Mouse (Mus musculus): ENCODE measurements around the gene Begain.

Gene Begain

DNA sequence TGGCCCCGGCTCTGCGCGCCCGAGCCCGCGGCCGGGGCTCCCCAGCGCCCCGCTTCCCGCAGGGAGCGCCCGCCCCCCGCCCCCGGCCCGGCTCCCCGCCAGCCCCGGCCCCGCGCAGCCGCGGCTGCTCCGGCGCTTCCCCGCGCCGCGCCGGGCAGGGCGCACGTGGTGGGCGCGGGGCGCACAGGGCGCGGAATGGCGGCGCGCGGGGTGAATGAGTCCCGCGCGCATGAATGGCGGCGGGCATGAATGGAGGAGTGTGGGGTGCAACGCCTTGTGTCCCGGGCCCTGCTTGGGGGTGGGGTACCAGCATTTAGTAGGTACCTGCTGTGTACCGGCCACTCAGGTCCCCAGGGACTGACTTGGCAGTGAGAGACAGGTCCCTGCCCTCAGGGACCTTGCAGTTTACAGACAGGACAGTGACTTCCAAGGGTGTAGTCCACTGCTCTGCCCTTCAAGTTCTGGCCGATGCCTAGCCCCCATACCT is at the start of gene Begain:
TSS of gene Begain (minus strand) at position 51 of the 487 bp plus-strand sequence.
- no peak for DNase-seq (ENCODE audit: low spot score)

DNA sequence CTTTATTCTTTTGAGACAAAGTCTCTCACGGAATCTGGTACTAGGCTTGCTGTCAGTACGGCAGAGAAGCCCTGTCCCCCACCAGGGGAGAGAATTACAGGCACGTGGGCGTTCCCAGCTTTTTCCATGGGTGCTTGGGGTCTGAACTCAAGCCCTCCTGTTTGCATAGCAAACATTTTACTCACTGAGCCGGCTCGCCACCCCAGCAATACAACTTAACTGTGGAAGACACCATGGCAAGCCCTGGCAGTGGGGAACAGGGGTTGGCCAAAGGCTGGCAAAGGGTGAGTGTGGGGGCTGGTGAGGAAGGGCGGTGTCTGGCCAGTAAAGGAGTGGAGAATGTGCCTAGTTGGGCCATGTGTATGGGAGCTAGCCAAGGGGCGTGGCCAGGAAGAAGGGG is 47.7 kb upstream of the Begain start:
- no peak for DNase-seq (ENCODE audit: low spot score)

DNA sequence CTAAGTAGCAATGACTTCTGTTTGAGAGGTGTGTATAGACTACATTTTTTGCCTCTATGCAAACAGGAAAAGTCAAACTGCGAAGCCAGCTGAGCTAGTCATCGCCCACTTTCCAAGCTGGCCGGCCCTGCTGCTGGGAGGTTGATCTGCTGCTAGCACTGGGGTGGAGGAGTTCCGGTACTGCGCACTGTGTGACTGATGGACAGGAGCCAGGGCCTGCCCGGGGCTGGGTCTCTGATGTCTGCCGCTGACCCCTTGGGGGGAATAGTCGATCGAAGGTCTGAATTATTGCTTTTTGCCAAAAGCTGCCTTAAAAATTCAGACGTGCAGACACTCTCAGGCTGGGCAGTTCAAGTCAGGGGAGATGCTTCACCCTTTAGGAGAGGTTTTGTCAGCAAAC is 47.1 kb upstream of the Begain start:
- no peak for DNase-seq (ENCODE audit: low spot score)

DNA sequence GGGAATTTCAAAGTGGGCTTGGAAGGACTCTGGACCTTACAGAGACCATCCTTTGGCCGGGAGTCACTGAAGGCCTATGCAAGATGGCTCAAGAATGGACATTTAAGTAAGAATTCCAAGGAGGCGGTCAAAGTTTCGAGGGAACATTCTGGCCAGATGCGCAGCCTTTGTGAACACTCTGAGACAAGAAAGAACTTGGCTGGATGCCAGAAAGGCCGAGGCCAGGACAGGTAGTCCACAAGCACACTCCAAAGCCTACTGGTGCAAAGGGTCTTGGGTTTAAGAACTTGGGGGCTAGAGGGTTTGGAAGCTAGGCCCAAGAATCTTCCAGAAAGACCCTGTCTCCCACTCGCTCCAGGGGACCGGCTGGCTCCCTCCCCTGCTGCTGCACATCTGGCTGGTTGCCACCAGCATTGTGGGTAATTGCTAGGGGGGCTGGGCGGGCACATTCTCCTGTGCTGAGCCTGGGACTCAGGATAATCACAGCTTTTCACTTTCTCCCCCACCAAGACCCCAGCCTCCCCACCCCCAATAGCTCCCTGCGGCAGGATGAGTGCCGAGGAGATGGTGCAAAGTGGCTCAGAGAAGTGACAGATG is 45.1 kb upstream of the Begain start:
- no peak for DNase-seq (ENCODE audit: low spot score)

GRCm38 (mm10) chr12:109112354-109112995 is 44.5 kb upstream of the Begain start:
- DNase-seq (ENCODE audit: low spot score): no peak

- no peak for DNase-seq (ENCODE audit: low spot score)
Measured at GRCm38 (mm10) chr12:109108911-109109310, 40.9 kb upstream of the Begain start.

DNA sequence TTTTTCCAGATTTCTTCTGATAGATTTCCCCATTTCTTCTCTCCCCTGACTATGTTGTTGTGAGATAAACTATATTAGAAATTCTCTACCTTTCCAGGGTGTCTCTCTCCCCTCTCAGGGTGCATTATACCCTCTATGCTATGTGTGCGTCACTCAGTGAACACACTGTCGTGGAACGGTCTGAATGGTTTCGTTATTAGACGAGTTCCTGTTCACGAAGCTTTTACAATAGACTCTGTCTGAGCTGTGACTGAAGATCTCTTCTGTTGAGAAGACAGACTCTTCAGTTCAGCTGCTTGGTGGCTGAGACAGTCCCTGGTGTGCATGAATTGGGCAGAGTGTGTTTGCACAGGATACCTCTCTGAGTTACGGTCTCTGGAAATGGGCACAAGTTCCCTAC is 32.4 kb upstream of the Begain start:
- DNase-seq (ENCODE audit: low spot score): no peak

DNA sequence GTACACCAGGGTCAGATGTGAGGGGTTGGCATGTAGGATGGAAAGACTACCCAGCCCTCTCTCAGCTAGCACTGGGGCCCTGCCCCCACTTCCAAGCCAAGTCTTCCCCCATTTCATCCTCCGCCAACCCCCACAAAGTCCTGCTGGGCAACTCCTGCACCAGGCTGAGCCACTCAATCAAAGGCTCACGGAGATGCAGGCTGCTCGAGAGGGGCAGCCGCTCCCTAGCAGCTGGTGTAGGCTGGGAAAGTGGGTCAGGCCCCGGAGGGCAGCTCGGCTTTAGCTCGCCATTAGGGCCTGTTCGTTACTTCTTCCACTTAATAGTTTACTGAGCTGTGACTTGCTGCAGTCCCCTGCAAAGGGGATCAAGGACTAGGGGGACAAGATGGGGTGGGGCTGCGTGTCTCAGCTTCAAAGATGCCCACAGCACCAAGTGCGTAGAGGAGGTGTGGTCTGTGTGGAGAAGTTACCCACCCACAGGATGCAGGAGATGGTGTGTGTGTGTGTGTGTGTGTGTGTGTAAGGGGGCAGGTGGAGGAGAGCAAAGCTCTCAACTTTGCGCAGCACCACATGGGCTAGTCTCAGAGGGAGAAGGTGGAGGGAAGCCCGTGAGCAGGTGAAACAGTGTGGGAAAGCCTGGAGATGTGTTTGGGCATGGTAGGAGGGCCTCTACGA is 22.6 kb upstream of the Begain start:
- no peak for DNase-seq (ENCODE audit: low spot score)

GRCm38 (mm10) chr12:109090041-109090440 is 22.0 kb upstream of the Begain start:
- no peak for DNase-seq (ENCODE audit: low spot score)

- no peak for DNase-seq (ENCODE audit: low spot score)
Measured at GRCm38 (mm10) chr12:109086111-109086510, 18.1 kb upstream of the Begain start.

GRCm38 (mm10) chr12:109085674-109086073 is 17.7 kb upstream of the Begain start:
- DNase-seq (ENCODE audit: low spot score): no peak

GRCm38 (mm10) chr12:109085046-109085445 is 17.0 kb upstream of the Begain start:
- no peak for DNase-seq (ENCODE audit: low spot score)

DNA sequence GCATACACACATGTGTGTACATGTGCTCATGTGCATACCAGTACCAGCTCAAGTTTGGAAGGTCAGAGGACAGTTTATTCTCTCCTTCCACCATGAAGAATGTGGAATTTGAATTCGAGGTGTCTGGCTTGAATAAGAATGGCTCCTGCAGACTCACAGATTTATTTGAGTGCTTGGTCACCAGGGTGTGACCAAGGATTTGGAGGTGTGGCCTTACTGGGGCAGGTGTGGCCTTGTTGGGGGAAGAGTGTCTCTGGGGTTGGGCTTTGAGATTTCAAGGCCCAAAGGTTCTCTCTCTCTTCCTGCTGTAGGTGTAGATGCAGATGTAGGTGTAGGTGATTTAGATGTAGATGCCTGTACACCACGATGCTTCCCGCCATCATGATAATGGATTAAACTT is 15.5 kb upstream of the Begain start:
- no peak for DNase-seq (ENCODE audit: low spot score)

GRCm38 (mm10) chr12:109077036-109077435 is 9.0 kb upstream of the Begain start:
- DNase-seq (ENCODE audit: low spot score): no peak

GRCm38 (mm10) chr12:109074777-109075285 is 6.8 kb upstream of the Begain start:
- DNase-seq (ENCODE audit: low spot score): no peak

- no peak for DNase-seq (ENCODE audit: low spot score)
Measured at GRCm38 (mm10) chr12:109074106-109074505, 6.1 kb upstream of the Begain start.

DNA sequence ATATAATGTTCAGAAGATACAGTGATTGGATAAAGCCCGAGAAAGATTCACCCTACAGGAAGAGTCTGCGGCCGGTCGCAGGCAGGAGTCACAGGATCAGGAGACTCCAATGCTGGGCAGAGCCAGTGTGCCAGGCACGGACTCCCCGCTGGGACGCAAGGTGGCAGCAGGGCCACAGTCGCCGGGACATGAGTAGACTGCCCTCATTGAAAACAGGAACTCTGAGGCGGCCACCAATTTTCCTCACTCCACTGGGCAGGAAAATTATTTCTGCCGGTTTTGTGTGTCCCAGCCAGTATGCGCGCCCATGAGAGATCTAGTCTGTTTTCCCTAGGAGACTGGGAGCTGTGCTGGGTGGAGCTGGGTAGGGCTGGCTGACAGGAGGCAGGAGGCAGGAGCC is 3.2 kb upstream of the Begain start:
- no peak for DNase-seq (ENCODE audit: low spot score)

DNA sequence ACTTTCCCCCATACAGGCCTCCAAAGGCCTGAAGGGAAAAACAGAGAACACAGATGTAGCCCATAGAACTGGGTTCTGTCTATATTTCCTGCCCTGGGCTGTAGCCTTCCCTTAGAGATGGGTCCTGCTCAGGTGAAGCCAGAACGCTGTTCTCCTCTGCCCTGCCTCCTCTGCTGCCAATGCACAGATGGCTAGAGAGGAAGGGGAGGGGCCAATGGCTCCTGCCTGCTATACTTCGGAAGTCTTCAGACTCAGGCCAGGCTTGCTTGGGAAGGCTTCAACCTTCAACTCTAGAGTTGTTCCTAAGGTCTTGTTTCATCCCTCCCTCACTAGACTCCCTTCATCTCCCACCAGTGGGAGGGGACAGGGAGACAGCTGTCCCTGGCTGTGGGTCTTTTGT is 1.7 kb upstream of the Begain start:
- no peak for DNase-seq (ENCODE audit: low spot score)

DNA sequence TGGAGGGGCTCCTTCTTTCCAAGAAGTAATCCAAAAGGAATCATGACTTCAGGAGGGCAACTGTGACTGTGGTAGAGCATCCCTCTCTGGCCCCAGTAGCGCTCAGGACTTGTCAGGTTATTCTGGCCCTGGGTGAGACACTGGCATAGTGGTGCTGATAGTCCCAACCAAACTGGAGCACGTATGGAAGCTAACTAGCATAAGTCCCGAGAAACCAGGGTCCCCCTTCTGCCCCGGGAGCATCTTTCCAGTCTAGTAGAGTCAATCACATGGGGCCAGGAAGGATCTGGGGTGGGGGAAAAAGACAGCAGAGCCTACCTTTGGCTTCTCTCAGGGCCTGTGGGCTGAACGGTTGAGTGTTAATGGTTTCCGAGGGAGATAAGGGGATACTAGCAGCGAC is 721 bp upstream of the Begain start:
- DNase-seq (ENCODE audit: low spot score): no peak

- no peak for DNase-seq (ENCODE audit: low spot score)
Measured at GRCm38 (mm10) chr12:109067561-109068135, 369 bp downstream of the Begain start.

DNA sequence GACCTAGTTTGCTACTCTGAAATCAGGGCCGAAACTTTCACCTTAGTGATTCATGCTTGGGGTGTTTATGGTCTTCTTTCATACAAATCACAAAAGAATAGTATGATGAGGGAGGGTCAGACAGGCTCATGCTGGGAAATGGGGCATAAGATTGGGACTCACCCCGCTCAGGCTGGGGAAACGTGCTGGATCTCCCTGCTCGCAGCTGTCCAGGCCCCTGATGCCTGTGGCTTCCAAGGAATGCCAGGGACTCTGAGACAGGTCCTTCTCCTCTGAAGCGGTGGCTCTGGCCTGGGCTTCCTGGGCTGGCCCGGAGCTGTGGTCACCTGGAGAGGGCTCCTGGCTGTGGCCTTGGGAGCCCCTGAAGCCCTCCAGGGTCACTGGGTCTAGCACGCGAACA is 9.4 kb downstream of the Begain start:
- no peak for DNase-seq (ENCODE audit: low spot score)

- no peak for DNase-seq (ENCODE audit: low spot score)
Measured at GRCm38 (mm10) chr12:109057736-109058135, 10.3 kb downstream of the Begain start.

All from adipocyte (in vitro differentiated cells).